Mouse (Mus musculus) layer of hippocampus, postnatal 14 days (tissue): Measurements from ENCODE around the gene Fubp3. TPM values are rescaled to one million over a fixed set of nuclear protein-coding genes. Genes with fewer than 3 reads are reported as not detected.

Experiments used
- DNase-seq, 2 experiments: peaks; one replicate each; pipeline ENCODE4 v3.0.0; 2021 to 2022; ENCODE audit warnings: low spot score in 2 of 2, mixed read lengths in 1 of 2
- microRNA-seq, 2 experiments: library from miRNA; unstranded; fragments of <30 nt; microRNA quantifications; one replicate each; pipeline ENCODE4 v1.2.0; 2021
- total RNA-seq, 2 experiments: library from RNA; stranded (reverse); gene quantifications; 2 replicates each; pipeline ENCODE4 v1.2.3; 2021

Gene Fubp3
- total RNA-seq, 2 experiments from 2014 or later, result 49.8 to 50.3 TPM

- DNase-seq, result no peak
Observed at GRCm38 (mm10) chr2:31662939-31663803, 90.7 kb downstream of the Fubp3 start.

- DNase-seq, result no peak
Observed at GRCm38 (mm10) chr2:31663804-31664180, 91.3 kb downstream of the Fubp3 start.

Small RNAs within 50 kb of the gene (microRNA-seq; reads per million reads assigned to microRNA genes)
- gene Mir6998, result 2.7 to 4.0 reads per million in 2 experiments

Other genes starting within 250 kb of the Fubp3 start
- gene Ass1, start 102.4 kb upstream of the Fubp3 start, total RNA-seq, result 10 to 100 TPM in 1 of 2 experiments, 1 to 10 TPM in 1; 9.8 to 10.0 TPM
- gene Prdm12, start 67.4 kb downstream of the Fubp3 start, total RNA-seq, result under 1 TPM; 0.19 to 0.46 TPM
- 10 to 100 TPM; 17.9 TPM for gene Exosc2, start 98.1 kb downstream of the Fubp3 start, total RNA-seq
- 10 to 100 TPM; 45.4 to 49.3 TPM for gene Abl1, start 115.7 kb downstream of the Fubp3 start, total RNA-seq
- gene Qrfp, start 237.9 kb downstream of the Fubp3 start, total RNA-seq, result not detected